Mouse (Mus musculus) cerebellum, adult 11 months (tissue): ENCODE data around the gene A4galt.

Experiments
- DNase-seq: peaks from one replicate; pipeline ENCODE4 v3.0.0; 2022

The A4galt gene

DNA sequence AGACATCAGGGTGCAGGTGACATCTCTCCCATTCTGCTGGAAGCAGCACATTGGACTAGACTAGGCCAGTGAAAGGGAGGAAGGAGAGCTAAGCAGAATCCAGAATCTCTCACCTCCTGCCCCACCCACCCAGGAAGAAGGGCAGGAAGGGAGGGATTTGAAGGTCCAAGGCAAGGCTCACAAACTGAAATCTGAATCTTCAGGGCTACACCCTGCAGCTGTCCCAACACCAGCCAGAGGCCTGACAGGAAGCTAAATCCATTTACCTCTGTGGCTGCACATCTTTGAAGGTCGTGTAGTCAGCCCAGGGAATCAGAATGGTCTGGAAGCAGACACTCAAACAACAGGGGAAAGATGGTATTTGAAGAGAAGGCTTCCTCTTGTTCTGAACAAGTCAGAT lies 13.7 kb upstream of the A4galt start:
- DNase-seq, result no peak

DNA sequence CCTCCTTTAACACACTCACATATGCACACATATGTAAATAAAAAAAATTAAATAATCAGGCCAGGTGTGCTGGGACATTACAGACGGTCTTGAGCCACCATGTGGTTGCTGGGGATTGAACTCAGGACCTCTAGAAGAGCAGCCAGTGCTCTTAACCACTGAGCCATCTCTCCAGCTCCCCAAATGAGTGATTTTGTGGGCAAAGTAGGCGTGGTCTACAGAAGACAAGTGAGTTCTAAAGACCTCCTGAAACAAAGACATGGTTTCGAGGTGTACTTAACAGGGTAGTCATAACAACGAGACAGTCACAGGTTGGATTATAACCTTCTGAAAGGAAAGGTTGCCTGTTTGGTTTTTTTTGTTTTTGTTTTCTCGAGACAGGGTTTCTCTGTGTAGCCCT lies 11.8 kb upstream of the A4galt start:
- DNase-seq, result no peak

DNA sequence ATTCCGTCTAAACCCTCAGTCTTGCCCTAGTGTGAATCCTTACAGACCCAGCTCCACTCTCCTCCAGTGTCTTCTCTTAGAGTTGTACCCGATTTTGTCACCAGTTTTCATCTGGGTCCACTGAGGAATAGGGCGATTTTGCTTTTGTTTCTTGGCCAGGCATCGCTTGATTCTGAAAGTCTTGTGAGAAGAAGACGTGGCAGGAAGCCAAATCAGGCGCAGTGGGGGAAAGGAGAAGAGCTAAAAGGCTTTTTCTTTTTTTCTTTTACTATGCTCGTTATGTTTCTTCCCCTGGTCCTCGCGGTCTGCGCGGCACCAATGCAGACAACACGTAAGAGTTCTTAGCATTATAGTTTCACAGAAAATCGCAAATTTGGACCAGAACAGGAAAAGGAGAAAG lies 6.3 kb upstream of the A4galt start:
- DNase-seq, result no peak

DNA sequence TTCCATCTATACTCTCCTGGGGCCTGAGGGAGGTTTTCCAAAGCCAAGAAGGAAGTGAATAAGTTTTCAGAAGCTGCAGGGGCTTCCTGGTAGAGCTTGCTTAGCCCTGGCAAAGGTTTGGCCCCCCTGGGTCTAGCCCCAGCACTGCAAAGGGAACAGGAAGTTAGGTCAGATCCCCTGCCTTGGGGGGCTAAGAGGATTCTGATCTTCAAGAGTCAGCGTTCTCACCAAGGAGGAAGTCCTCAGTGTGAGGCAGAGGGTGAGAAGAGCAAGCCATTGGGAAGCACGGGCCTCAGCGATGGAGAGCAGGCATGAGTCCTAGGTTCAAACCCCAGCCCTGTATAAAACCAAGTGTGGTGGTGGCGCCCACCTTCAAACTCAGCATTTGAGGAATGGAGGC lies 4.9 kb upstream of the A4galt start:
- DNase-seq, result no peak

DNA sequence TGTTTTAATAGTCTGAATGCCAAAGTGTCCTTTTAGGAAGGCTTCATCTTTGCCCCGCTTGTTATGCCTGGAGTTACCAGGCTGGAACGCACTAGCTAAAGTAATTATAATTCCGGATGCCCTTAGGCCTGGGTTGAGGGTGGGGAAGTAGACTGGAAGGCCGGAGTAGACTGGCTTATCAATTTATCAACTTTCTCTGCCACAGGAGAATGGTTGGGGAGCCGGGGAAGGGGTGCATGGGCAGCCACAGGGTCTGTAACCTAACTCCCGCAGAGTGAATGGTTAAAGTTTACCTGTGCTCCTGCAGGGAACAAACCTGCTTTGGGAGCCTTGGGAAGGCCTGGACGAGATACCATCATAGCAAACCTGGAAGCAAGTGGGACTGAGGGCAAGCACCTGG lies 4.4 kb upstream of the A4galt start:
- no peak for DNase-seq

DNA sequence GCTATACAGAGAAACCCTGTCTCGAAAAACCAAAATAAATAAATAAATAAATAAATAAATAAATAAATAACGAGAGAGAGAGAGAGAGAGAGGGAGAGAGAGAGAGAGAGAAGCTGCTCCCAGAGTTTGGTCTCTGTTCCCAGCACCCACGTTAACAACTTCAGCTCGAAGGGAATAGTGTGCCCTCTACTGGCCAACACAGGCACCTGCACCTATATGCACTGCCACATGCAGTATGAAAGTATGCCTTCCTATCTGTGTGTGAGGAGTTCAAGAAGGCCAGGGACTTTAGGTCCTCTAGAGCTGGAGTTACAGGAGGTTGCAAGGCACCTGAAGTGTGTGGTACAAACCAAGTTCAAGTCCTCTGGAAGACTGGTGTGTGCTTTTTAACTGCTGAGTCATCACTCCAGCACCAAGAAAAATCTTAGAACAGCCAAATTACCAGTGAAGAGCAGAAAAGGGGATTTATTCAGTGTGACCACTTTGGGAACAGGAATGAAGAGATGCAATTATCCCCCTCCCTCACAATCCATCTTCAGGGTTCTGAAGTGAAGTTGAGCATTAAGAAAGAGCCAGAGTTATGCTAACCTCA lies 3.7 kb upstream of the A4galt start:
- no peak for DNase-seq

DNA sequence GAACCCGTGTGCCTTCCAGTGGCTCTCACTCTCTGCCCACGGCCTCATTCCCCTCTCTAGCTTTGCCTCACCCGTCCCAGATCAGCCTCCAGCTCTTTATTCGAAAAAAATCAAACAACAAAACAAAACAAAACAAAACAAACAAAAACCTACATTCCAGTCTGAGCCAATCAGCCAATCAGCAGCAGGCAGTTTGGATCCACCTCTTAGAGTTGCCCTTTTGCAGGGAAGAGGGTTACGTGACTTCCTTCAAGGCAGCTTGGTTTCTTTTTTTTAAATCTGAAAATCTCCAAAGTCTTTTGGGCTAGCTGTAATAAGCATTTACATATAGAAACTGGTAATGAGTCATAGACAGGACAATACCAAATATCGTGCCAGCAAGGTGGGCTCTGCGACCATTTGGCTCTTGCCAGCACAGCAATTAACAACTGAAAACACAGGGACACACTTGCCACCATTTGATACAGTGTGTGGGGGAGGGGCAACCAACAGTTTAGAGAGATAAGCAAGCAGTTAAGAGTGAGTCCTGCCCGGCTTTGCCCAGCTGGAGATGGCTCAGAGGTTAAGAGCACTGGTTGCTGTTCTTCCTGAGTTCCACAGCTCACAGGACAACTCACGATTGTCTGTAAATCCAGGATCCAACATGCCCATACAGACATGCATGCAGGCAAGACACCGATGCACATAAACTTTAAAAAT lies 2.9 kb upstream of the A4galt start:
- DNase-seq, result no peak

DNA sequence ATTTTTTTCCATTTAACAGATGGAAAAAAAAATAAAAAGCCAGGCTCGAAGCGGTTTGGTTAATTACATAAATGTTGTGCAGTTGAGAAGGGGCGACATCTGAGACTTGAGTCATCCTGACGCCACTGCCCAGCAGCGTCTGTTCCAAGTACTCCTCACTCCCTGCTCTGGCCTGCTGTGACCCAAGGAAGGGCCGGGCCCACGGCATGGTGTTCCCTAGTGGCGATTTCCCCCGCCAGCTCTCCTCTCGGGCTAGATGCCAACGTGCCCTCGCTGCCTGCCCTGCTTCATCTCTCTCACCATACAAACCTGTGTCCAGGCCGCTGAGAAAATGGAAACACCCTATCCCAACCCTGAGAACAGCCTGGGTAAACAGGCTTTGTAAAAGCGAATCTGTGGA lies 486 bp upstream of the A4galt start:
- DNase-seq, result no peak

DNA sequence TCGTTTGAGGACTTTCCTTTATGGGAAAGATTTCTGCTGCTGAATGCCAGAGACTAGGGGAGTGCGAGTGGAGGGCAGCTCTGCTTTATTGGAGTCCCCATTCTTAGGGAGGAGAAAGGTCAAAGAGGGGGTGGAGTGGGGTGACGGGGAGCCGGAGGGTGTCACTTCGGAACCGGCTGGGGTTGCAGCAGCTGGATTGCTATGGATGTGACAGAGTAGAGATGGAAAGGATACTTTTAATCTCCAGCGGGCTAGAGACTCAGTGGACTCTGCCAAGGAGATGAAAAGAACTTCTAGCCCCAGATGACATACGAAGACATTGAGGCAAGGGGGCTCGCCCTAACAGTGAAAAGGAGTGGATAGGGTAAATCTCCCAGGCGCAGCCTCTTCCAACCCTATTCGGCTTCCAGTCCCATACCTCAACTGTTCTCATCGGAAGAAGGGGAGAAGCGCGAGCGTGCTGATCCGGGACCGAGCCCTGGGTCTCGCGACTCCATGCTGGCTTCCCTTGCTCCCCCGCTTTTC lies 861 bp downstream of the A4galt start:
- no peak for DNase-seq

DNA sequence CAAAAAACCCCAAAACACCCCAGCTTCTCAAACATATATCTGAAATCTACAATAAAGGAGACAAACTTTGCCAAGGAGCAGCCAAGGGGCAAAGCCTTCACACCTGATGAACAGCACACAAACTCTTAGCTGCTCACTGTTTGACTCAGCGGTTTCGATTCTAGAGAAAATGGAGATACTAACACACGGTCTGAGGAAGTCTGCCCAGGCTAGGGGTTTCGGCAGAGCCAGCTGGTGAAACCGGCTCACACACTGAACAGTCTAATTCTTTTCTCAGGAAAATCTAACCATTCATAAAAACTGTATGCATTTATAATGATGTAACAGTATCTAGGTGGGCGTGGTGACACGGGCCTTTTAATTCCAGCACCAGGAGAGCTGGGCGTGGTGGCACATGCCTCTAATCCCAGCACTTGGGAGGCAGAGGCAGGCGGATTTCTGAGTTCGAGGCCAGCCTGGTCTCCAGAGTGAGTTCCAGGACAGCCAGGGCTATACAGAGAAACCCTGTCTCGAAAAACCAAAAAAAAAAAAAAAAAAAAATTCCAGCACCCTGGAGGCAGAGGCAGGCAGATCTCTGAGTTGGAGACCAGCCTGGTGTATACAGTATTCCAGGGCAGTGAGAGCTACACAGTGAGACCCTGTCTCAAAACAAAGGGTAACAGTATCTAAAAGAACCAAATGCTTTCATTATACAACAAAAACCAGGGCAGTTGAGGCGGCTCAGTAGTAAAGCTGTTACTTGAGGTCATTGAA lies 1.9 kb downstream of the A4galt start:
- DNase-seq, result no peak

DNA sequence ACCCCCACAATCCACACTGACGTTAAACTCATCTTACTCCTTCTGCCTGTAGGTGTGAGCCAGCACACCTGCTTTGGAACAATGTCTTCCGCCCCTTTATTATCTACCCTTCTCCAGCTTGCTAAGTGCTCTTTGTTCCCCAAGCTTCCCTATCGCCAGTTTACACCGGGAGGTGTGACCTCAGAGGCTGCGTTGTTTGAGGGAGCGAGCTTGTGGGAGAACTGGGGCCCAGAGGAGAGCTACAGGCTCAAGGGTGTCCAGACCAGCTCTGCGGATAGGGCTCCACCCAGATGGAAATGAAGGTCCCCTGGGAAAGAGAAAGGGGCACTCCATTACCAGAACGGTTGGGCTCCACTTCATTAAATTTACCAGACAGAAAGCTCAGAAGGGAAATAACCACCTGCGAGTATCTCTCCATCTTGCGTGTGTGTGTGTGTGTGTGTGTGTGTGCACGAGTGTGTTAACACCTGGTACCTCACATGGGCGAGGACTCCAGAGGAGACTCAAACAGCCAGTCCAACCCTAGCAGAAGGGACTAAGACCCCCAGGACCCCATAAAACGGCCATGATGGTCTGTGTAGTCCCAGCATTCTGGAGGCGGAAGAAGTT lies 3.2 kb downstream of the A4galt start:
- DNase-seq, result no peak

DNA sequence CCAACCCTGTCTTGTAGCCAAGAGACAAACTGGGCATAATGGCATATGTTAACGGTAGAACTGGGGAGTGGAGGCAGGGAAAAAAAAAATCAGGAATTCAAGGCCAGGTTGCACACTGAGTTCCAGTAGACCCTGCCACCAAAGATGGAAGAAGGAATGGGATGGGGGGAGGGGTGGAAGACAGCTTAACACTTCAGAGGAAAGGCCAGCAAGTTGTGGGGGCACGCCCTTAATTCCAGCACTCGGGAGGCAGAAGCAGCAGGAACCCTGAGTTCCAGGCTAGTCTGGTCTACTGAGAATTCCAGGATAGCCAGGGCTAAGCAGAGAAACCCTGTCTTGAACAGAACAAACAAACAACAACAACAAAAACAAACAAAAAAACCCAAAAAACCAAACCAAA lies 7.2 kb downstream of the A4galt start:
- no peak for DNase-seq

DNA sequence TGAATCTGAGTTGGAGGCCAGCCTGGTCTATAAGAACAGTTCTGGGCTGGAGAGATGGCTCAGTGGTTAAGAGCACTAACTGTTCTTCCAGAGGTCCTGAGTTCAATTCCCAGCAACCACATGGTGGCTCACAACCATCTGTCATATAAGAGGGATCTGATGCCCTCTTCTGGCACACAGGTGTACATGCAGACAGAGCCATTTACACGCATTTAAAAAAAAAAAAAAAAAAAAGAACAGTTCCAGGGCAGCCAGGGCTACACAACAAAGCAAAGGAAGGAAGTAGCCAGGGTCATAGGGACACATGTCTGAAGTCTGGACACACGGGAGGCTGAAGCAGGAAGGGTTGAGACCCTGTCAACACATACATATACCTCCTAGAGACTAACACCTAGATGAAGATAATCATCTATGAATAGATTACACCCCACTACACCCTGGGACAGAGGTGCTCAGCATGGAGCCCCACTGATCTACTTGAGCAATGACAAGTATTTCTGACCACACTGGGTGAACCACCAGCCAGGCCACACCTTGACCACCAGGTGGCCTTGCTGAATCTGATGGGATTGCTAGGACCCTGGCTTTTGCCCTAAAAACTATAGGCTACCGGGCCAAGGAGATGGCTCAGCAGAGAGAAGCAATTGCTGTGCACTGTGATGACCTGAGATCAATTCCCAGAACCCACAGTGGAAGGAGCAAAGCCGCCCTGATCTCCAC lies 9.5 kb downstream of the A4galt start:
- no peak for DNase-seq

DNA sequence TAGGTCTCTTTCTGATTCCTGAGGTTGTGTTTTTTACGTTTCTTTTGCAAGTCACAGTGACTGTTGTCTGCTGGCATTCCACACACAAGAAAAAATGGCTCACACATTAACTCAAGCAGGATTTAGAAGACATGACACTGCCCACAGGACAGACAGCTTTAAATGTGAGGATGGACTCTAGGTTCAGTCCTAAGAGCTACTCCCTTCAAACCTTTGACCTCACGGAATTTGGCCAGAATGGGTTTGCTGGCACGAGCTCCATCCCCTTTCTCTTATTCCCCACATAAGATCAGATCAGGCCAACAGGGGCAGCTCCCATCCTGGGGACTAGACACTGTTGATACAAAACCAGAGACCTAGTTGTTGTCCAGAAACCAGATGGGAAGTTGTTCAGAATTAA lies 10.1 kb downstream of the A4galt start:
- DNase-seq, result no peak

DNA sequence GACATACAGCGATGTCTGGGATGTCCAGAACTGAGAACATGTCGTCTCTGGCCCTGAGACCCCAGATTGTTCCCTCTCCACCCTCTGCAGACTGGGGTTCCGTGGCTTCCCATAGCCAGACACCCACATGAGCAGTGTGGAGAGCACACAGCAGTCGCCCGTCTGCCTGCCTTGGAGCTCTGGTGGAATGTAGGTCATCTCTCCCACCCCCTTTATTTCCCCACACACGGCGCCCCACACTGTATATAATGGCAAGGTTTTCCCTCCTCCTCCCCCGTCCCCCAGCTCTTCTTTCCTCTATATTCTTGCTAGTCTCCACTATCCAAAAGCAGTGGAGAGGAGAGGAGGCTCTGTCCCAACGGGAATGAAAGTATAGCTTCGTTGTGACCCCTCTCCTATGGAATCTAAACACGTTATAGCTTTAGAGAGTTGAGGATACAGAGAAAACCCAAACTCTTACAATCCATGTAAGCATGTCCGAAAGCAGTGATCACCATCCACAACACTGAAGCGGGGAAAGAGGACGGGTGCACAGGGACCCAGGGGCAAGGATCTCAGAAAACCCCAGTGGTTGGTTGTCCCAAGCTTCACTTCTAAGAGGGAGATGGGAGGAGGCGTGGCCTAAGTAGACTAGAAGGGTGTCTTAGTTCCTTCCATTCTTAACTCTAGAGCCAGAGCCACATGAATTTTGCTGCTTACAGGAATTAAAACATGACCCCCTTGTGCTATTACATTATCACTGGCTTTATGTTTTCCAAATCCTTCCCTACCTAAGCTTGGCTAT lies 13.9 kb downstream of the A4galt start:
- DNase-seq, result no peak

DNA sequence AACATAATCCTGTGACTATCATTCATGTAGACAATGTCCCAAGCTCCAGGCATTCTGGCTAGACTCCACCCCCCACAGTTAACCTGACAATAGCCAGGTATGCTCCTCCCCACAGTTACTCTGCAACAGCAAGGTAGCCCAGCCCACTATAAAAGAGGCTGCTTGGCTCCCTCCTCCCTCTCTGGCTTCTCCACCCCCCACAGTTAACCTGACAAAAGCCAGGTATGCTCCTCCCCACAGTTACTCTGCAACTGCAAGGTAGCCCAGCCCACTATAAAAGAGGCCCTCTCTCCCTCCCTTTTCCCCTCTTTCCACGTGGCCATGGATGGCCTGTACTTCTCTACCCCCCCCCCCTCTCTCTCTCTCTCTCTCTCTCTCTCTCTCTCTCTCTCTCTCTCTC lies 14.8 kb downstream of the A4galt start:
- DNase-seq, result no peak

DNA sequence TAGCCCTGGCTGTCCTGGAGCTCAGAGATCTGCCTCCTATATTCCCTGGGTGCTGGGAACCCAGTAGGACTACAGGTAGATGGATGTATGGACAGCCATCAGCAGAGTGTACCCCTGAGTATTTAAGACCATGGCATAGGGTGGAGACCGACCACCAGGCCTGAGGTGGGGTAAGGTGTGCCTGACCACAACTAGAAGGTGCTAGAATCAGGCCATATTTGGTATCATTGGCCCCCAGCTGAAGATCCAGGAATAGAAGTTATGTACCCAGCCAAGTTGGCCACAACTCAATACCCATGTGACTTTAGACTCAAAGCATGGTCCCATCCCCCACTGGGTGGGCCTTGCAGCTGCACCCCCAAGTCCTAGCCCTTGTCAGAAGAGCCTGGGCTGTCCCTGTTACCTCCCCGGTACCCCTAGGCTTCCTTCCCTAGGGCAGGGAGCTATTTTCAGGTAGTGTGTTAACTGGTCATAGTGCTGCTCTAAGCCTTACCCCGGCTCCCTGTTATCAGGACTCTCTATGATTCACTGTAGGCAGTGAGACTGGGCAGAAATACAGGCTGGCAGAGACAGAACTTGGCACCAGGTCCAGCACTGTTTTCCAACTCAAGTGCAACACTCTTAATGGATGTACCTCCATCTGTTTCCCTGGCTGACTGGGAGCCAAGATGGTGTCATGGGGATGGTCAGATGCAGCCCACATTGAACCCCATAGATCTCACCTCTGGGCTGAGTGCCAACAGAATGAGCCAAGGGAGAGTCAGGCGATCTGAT lies 18.2 kb downstream of the A4galt start:
- DNase-seq, result peak; percentile 70

DNA sequence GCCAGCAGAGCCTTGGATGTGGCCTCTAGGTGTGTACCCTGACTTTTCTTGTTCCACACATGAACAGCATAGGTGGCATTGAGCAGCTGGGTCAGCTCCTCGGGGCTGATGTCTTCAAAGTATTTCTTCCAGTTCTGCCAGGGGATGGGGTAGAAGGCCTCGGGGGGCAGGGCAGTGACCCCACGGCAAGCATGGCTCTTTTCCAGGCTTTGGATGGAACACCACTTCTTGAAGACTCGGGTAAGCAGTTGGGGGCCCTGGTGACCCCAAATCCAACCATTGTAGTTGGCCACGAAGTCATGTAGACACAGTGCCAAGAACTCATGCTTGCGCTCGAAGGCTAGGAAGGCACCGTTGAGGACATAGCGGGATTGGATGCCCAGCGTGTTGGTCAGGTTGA lies 24.0 kb downstream of the A4galt start:
- no peak for DNase-seq

DNA sequence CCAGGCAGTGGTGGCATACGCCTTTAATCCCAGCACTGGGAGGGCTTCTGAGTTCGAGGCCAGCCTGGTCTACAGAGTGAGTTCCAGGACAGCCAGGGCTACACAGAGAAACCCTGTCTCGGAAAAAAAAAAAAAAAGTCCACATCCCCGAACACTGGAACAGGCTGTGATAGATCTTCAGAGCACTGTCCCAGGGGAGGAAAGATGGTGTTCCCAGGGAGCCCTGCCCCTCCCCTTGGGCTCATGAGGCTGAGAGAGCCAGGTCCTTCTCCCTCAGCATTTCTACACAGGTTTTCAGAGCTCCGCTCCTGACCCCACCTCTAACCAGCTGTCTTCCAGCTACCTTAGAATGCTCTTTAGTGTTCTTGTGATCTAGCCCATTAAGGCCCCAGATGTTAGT lies 24.7 kb downstream of the A4galt start:
- no peak for DNase-seq

DNA sequence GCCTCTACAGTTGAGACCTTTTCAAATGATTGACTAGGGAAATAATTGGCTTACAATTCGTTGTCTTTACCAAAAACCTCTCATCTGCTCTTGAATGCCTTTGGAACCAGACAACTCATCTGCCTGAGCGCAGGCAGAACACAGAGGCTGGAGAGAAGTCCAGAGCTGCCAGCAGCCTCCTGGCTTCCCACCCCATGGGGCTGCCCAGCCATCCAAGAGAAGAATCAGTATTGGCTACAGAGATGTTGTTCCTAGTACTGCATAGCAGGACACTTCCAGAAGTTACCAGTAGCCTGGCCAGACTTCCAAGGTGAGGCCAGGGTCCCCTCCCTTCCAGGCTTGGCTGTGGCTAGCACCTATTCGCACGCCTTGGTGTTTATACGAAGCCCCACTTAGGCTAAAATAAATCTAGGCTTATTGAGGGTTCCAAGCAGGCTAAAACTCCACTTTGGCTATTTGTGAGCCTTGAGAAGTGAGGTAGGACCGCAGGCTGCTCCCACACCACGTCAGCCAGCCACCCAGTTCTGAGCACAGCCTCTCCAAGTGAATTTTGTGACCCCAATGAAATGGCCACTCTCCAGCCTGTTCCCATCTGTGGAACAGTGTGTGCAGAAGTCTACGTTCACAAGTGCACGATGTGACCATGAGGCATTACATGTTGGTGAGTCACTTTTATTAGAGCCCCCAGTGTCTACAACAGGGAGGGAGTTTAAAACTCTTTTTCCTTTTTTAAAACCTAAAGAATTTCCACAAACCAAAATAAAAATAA lies 25.3 kb downstream of the A4galt start:
- no peak for DNase-seq
